Mouse (Mus musculus) CH12.LX (cell line): ENCODE results near the gene Creb1.

ENCODE experiments used
- CTCF ChIP-seq, 2 experiments: IDR thresholded peaks in 1 of 2; conservative IDR thresholded peaks in 1 of 2; 2 replicates each; pipeline ENCODE4 v1.5.1; 2011 to 2012; ENCODE audit warnings: low read depth in 2 of 2, low read length in 2 of 2, improper control_type of control experiment in 1 of 2, inconsistent platforms in 1 of 2, mild to moderate bottlenecking in 1 of 2, moderate library complexity in 1 of 2
- HCFC1 ChIP-seq: IDR thresholded peaks from 2 replicates; pipeline ENCODE4 v1.6.1; 2012; ENCODE audit warnings: low read depth, mild to moderate bottlenecking, inconsistent platforms, low read length, improper control_type of control experiment

- TF ChIP-seq CTCF (conservative IDR thresholded peaks at IDR 0.05 in 1 of 2, IDR thresholded peaks at IDR 0.05 in 1 of 2; ENCODE audit: low read depth in 2 of 2, low read length in 2 of 2) = no peak
- no peak for TF ChIP-seq HCFC1
These were observed 84.1 kb downstream of the Creb1 start for GRCm38 (mm10) chr1:64616531-64616880.
